Mouse (Mus musculus): ENCODE results near the gene Pih1d3. TPM values are rescaled to one million over a fixed set of nuclear protein-coding genes. Genes with fewer than 3 reads are reported as not detected.

Pih1d3 gene
- total RNA-seq (2023): not detected

GRCm38 (mm10) chr1:31222564-31222963 is at the start of gene Pih1d3, which contains the start of gene 4931428L18Rik:
Pih1d3 (plus strand) TSS chr1:31222838.
4931428L18Rik (minus strand) TSS chr1:31222684.

DNA sequence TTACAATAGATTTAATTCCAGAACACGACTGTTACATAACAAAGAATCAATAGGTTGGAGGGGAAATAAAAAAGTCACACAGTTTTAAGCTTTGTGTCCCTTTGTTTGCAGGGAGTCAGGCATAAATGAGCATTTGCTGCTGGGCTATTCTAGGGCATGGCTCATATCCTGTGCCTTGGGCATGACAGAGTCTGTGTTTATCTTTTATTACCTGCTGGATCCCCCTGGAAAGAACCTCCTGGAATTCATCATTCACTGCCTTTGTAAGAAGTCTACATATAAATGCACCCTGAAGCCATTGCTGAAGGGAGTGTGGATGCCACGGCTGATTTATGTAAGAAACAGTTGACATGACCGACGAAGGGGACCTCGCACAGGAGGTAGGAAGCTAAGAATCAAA is 46.5 kb upstream of the Pih1d3 start, which contains the start of gene Lgsn:
TSS of gene Lgsn (plus strand) at position 301 of the 400 bp plus-strand sequence.

Other genes starting within 250 kb of the Pih1d3 start
- gene AC153137.1, start 244.9 kb upstream of the Pih1d3 start, total RNA-seq (2023): not detected
- gene Lgsn, start 46.4 kb upstream of the Pih1d3 start, total RNA-seq (2023): not detected
- not detected for gene 4931428L18Rik, start 154 bp upstream of the Pih1d3 start, total RNA-seq (2023)

Data from CD4-positive naive resting alpha-beta T cell, adult 76 days (primary cell).